Mouse (Mus musculus): ENCODE results near the gene Gm2115. TPM values are rescaled to one million over a fixed set of nuclear protein-coding genes. Genes with fewer than 3 reads are reported as not detected.

The Gm2115 gene
- polyA plus RNA-seq, 1 experiment from 2014 or later, result 0.45 TPM

DNA sequence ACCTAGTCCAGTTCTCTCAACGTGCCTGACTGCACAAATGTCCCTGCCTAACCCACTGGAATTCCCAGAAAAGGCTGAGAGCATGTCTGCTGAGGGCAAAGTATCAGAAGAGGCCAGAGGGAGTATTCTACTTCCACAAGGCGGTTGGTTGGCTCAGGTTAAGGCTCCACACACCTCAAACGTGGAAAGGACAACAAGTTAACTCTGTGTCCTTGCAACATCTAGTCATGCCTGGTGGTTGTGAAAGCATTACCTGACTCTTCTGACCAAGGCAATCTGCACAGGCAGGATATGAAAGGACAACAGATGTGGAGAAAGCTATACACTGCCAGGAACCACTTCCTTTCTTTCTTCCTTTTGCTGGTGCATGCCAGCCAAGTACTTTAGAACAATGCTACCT, 75.7 kb downstream of the Gm2115 start:
- H3K9ac ChIP-seq (replicated peaks; ENCODE audit: low read depth), result no peak overlapping the region
- H3K36me3 ChIP-seq (ENCODE audit: insufficient read depth, low read length), result no peaks in the 10 kb centered on the region
- no peaks in the 10 kb centered on the region for H3K9me3 ChIP-seq (ENCODE audit: low read length)
- peaks cover 2% of the 10 kb centered on the region for H3K4me1 ChIP-seq (ENCODE audit: insufficient read depth, low read depth, low read length)
- WGBS, result 46% methylated on average over 3 of the region's 3 CpGs
- no peaks in the 10 kb centered on the region for H3K27me3 ChIP-seq (replicated peaks; ENCODE audit: insufficient read depth, low read length)
- DNase-seq (ENCODE audit: low spot score) (peak; percentile 17), ATAC-seq (no peak; the same call in 1 of the 2 replicates)
- TF ChIP-seq CTCF (IDR thresholded peaks at IDR 0.05) (no peak), EP300 (IDR thresholded peaks at IDR 0.05) (peak; percentile 25; the same call in 1 of the 2 replicates)
- H3K4me3 ChIP-seq (ENCODE audit: low read depth, low read length), result no peak overlapping the region
- 0 out of 2 replicates have a peak overlapping the region, but pooled peaks have one; percentile 12 for H3K27ac ChIP-seq (ENCODE audit: low read length)
- H3K4me2 ChIP-seq (replicated peaks; ENCODE audit: low read depth, low read length), result no peak overlapping the region

GRCm38 (mm10) chr7:84605033-84605687, 76.4 kb downstream of the Gm2115 start:
- whole genome bisulfite sequencing, result 10% methylated on average over 19 of the region's 19 CpGs
- Histone ChIP-seq H3K27me3 (replicated peaks; ENCODE audit: insufficient read depth, low read length) (no peaks in the 10 kb centered on the region), H3K27ac (ENCODE audit: low read length) (peak overlapping the region; percentile 3; the same call in 1 of the 2 replicates), H3K4me2 (replicated peaks; ENCODE audit: low read depth, low read length) (peak overlapping the region; percentile 82), H3K4me1 (ENCODE audit: insufficient read depth, low read depth, low read length) (peaks cover 2% of the 10 kb centered on the region), H3K9me3 (ENCODE audit: low read length) (no peaks in the 10 kb centered on the region), H3K9ac (replicated peaks; ENCODE audit: low read depth) (no peak overlapping the region), H3K4me3 (ENCODE audit: low read depth, low read length) (peak overlapping the region; percentile 50), H3K36me3 (ENCODE audit: insufficient read depth, low read length) (no peaks in the 10 kb centered on the region)
- ATAC-seq (no peak), DNase-seq (ENCODE audit: low spot score) (peak; percentile 21)
- no peak for TF ChIP-seq CTCF (IDR thresholded peaks at IDR 0.05)
- no peak for TF ChIP-seq EP300 (IDR thresholded peaks at IDR 0.05)

DNA sequence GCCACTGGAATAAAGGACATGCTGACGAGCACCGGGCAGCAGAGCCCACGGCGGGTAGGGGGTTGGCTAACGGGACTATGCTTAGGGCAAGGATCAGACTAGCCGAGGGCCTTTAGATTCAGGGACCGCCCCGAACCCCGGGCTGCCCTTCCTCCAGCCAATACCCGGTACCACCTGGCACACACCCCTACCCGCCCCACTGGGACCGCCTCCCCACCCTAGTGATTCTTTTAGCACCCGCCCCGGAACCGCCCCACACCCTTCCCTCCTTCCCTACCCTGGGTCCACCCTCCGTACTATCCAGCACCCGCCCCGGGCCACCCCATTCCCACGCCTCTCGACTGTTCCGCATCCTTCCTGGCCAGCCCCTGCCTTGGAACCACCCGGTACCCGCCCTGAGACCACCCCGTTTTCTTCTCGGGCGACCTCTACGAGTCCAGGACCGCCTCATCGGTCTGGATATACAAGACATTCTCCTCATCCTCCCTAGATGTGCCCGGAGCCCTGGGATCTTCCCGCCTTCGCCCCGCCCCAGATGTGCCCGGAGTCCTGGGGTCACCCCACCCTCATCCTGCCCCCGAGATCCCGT, 77.0 kb downstream of the Gm2115 start:
- WGBS, result 1% methylated on average over 35 of the region's 36 CpGs
- no peaks in the 10 kb centered on the region for H3K9me3 ChIP-seq (ENCODE audit: low read length)
- no peaks in the 10 kb centered on the region for H3K27me3 ChIP-seq (replicated peaks; ENCODE audit: insufficient read depth, low read length)
- peak; percentile 89 for DNase-seq (ENCODE audit: low spot score)
- H3K4me2 ChIP-seq (replicated peaks; ENCODE audit: low read depth, low read length), result peak overlapping the region; percentile 82
- H3K27ac ChIP-seq (ENCODE audit: low read length), result peak overlapping the region; percentile 23; the same call in 1 of the 2 replicates
- no peaks in the 10 kb centered on the region for H3K36me3 ChIP-seq (ENCODE audit: insufficient read depth, low read length)
- ATAC-seq, result peak; percentile 95
- H3K4me3 ChIP-seq (ENCODE audit: low read depth, low read length), result peak overlapping the region; percentile 50
- 0 out of 2 replicates have a peak overlapping the region, but pooled peaks have one; percentile 27 for H3K9ac ChIP-seq (replicated peaks; ENCODE audit: low read depth)
- H3K4me1 ChIP-seq (ENCODE audit: insufficient read depth, low read depth, low read length), result peaks cover 2% of the 10 kb centered on the region
- TF ChIP-seq EP300 (IDR thresholded peaks at IDR 0.05), result no peak; the same call in 1 of the 2 replicates
- TF ChIP-seq CTCF (IDR thresholded peaks at IDR 0.05), result no peak

GRCm38 (mm10) chr7:84606293-84606749, 77.6 kb downstream of the Gm2115 start, which contains the start of gene Fah:
Gene Fah, minus strand, starts transcription at chr7:84606722.
- DNase-seq (ENCODE audit: low spot score) (peak; percentile 88), ATAC-seq (peak; percentile 79)
- H3K9me3 ChIP-seq (ENCODE audit: low read length), result no peaks in the 10 kb centered on the region
- 0 out of 2 replicates have a peak within 1 kb of the TSS, but pooled peaks have one; percentile 27 for H3K9ac ChIP-seq (replicated peaks; ENCODE audit: low read depth)
- H3K27ac ChIP-seq (ENCODE audit: low read length), result 0 out of 2 replicates have a peak within 1 kb of the TSS, but pooled peaks have one; percentile 23
- H3K4me1 ChIP-seq (ENCODE audit: insufficient read depth, low read depth, low read length), result peaks cover 2% of the 10 kb centered on the region
- peak within 1 kb of the TSS; percentile 50 for H3K4me3 ChIP-seq (ENCODE audit: low read depth, low read length)
- H3K27me3 ChIP-seq (replicated peaks; ENCODE audit: insufficient read depth, low read length), result no peaks in the 10 kb centered on the region
- H3K36me3 ChIP-seq (ENCODE audit: insufficient read depth, low read length), result no peaks in the 10 kb centered on the region
- TF ChIP-seq EP300 (IDR thresholded peaks at IDR 0.05), result no peak
- TF ChIP-seq CTCF (IDR thresholded peaks at IDR 0.05), result no peak
- 2% methylated on average over 10 of the region's 10 CpGs for WGBS
- H3K4me2 ChIP-seq (replicated peaks; ENCODE audit: low read depth, low read length), result peak within 1 kb of the TSS; percentile 82

GRCm38 (mm10) chr7:84611609-84612008, 82.9 kb downstream of the Gm2115 start:
- no peak for DNase-seq (ENCODE audit: low spot score)
- 84% methylated on average over 1 of the region's 1 CpGs for WGBS
- TF ChIP-seq CTCF (IDR thresholded peaks at IDR 0.05) (no peak), EP300 (IDR thresholded peaks at IDR 0.05) (no peak)

DNA sequence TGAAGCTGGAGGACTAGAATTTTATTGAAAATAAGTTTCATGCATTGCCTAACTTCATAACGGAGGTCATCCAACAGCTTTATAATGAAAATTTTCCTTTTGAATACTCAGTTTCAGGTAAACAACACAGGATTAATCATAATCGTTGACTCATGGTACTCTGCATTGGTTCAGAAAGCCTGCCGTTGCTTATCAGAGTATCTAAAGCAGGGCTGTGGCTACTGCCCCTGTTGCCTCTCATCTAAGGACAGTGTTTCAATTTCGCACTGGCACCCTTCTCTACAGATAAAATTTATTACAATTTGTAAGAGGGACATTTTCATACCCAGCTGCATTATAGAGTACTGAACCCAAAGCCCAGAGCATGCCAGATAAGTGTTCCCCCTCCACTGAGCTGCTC, 83.7 kb downstream of the Gm2115 start:
- Histone ChIP-seq H3K27ac (ENCODE audit: low read length) (no peak overlapping the region), H3K4me2 (replicated peaks; ENCODE audit: low read depth, low read length) (no peak overlapping the region), H3K9me3 (ENCODE audit: low read length) (no peaks in the 10 kb centered on the region), H3K9ac (replicated peaks; ENCODE audit: low read depth) (no peak overlapping the region), H3K4me3 (ENCODE audit: low read depth, low read length) (no peak overlapping the region), H3K36me3 (ENCODE audit: insufficient read depth, low read length) (no peaks in the 10 kb centered on the region; the same call in 1 of the 2 replicates), H3K27me3 (replicated peaks; ENCODE audit: insufficient read depth, low read length) (no peaks in the 10 kb centered on the region), H3K4me1 (ENCODE audit: insufficient read depth, low read depth, low read length) (no peaks in the 10 kb centered on the region)
- no peak for DNase-seq (ENCODE audit: low spot score)
- no peak for ATAC-seq
- 78% methylated on average over 4 of the region's 4 CpGs for WGBS
- TF ChIP-seq CTCF (IDR thresholded peaks at IDR 0.05) (no peak), EP300 (IDR thresholded peaks at IDR 0.05) (no peak)

More at GRCm38 (mm10) chr7:84611609-84612008, 82.9 kb downstream of the Gm2115 start:
- H3K4me2 ChIP-seq (replicated peaks; ENCODE audit: low read depth, low read length), result no peak overlapping the region
- no peaks in the 10 kb centered on the region for H3K36me3 ChIP-seq (ENCODE audit: insufficient read depth, low read length)
- H3K9me3 ChIP-seq (ENCODE audit: low read length), result no peaks in the 10 kb centered on the region
- H3K4me3 ChIP-seq (ENCODE audit: low read depth, low read length), result no peak overlapping the region
- no peak overlapping the region for H3K9ac ChIP-seq (replicated peaks; ENCODE audit: low read depth)
- no peaks in the 10 kb centered on the region for H3K4me1 ChIP-seq (ENCODE audit: insufficient read depth, low read depth, low read length)
- no peak overlapping the region for H3K27ac ChIP-seq (ENCODE audit: low read length)
- H3K27me3 ChIP-seq (replicated peaks; ENCODE audit: insufficient read depth, low read length), result no peaks in the 10 kb centered on the region
- ATAC-seq, result no peak

All from lung, postnatal 0 days (tissue).